Mouse (Mus musculus) embryonic facial prominence, embryonic 11.5 days (tissue): ENCODE measurements at regions not wholly inside any gene's neighbourhood (a gene's known extent, or its start where the extent isn't known, plus 50 kb on each side); places are given as distances from the start of the nearest gene placed in this dataset.
A peak's percentile ranks its signal among the peaks of the same experiment; 100 is the strongest.

ENCODE experiments used
- ATAC-seq: fragments of 200-750 bp; cut with Nextera tagmentation; replicated peaks from 2 replicates; pipeline ENCODE4 v1.8.0; 2017; ENCODE audit warnings: low read depth; ENCODE audit not compliant: insufficient number of reproducible peaks, low FRiP score, low TSS enrichment
- DNase-seq: peaks from one replicate; pipeline ENCODE4 v3.0.0-alpha.2; 2015; ENCODE audit warnings: low spot score
- H3K27ac ChIP-seq: fragments of 300-500 bp; sonication (generic); replicated peaks from 2 replicates; pipeline ENCODE4 v1.5.1; 2014; ENCODE audit warnings: mild to moderate bottlenecking, low read depth, low read length, control low read depth
- H3K27me3 ChIP-seq: fragments of 300-500 bp; sonication (generic); 2 replicates; pipeline ENCODE4 v1.6.1; 2014; ENCODE audit warnings: mild to moderate bottlenecking, low read length, moderate library complexity, mixed read lengths; ENCODE audit not compliant: control insufficient read depth, insufficient read depth
- H3K36me3 ChIP-seq: fragments of 300-500 bp; sonication (generic); replicated peaks from 2 replicates; pipeline ENCODE4 v1.6.1; 2014; ENCODE audit warnings: low read depth, mild to moderate bottlenecking, low read length, moderate library complexity, mixed read lengths; ENCODE audit not compliant: control insufficient read depth, insufficient read depth
- H3K4me1 ChIP-seq: fragments of 300-500 bp; sonication (generic); 2 replicates; pipeline ENCODE4 v1.6.1; 2014; ENCODE audit warnings: low read length, mixed read lengths; ENCODE audit not compliant: control insufficient read depth, insufficient read depth
- H3K4me2 ChIP-seq: fragments of 300-500 bp; sonication (generic); 2 replicates; pipeline ENCODE4 v1.6.1; 2014; ENCODE audit warnings: low read depth, mild to moderate bottlenecking, control low read depth, low read length, moderate library complexity
- H3K4me3 ChIP-seq: fragments of 300-500 bp; sonication (generic); 2 replicates; pipeline ENCODE4 v1.5.1; 2014; ENCODE audit warnings: low read depth, low read length, control low read depth
- H3K9ac ChIP-seq: fragments of 300-500 bp; sonication (generic); replicated peaks from 2 replicates; pipeline ENCODE4 v1.6.1; 2014; ENCODE audit warnings: mild to moderate bottlenecking, control low read depth, low read length
- H3K9me3 ChIP-seq: fragments of 300-500 bp; sonication (generic); replicated peaks from 2 replicates; pipeline ENCODE4 v1.6.1; 2016; ENCODE audit warnings: mild to moderate bottlenecking, low read length, inconsistent platforms, mixed read lengths; ENCODE audit not compliant: control insufficient read depth
- WGBS: fragments of 180-500 bp; shearing (Covaris S2); extraction: QIAGEN DNeasy Blood & Tissue Kit; methylation state at CpG from one replicate; pipeline ENCODE4 v1.1.7; 2014; 5-methylcytosine and 5-hydroxymethylcytosine counted together

DNA sequence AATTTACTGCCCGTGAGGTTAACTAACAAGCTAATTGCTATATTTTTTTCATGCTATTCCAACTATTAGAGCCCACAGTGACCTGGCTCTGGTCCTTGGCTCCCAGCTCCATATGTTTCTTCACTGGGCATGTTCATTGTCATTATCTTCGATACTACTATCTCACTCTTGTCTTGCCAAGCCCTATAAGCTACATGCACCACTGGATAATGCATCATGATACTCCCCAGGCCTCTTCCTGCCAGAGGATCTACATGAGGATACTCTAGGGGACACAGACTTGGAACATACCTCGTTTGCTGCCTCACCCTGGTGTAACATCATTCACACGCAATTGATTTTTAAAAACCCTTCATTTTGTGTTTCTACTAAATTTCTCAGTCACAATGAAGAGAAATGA lies 1016.7 kb downstream of the Stim2 start:
- Histone ChIP-seq H3K27ac (no peak overlapping the region), H3K9ac (no peak overlapping the region), H3K4me2 (no peak overlapping the region), H3K4me1 (no peaks in the 10 kb centered on the region), H3K36me3 (no peaks in the 10 kb centered on the region), H3K27me3 (no peaks in the 10 kb centered on the region), H3K9me3 (no peaks in the 10 kb centered on the region), H3K4me3 (no peak overlapping the region)
- 83% methylated on average over 4 of the region's 4 CpGs for WGBS
- DNase-seq (no peak), ATAC-seq (no peak)

DNA sequence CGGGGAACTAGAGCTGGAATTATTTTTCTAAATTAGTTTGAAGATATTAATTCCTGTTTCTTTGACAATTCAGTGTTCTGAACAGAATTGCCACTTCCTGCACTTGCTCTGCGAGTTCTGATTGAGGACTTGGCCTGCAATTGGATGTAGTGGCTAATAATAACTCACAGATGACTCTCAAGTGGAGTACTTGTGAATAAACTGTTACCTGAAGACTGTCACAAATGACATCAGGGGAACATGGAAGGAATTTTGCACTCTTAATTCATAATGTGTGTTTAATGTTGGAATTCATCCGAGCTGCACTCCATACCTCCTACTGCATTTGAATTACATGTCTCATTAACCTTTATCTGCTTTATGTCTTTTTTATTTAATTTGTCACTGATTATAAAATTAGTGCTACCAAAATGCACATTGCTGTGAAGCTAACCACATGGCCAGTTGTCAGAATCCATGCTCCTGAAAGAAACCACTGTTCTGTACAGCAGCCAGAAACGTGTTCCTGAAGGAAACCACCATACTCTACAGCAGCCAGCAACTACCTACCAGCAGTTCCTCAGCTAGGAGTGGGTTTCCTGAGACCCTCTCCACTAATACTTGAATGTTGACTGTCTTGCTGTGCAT lies 1051.1 kb downstream of the Stim2 start:
- Histone ChIP-seq H3K36me3 (no peaks in the 10 kb centered on the region), H3K4me1 (no peaks in the 10 kb centered on the region), H3K9me3 (no peaks in the 10 kb centered on the region), H3K4me3 (no peak overlapping the region), H3K27me3 (no peaks in the 10 kb centered on the region), H3K9ac (no peak overlapping the region), H3K27ac (no peak overlapping the region), H3K4me2 (no peak overlapping the region)
- DNase-seq = peak; percentile 11
- WGBS = 64% methylated on average over 4 of the region's 4 CpGs
- no peak for ATAC-seq
